Mouse (Mus musculus) olfactory bulb, adult 2 months (tissue): ENCODE data around the gene 9230112D13Rik. TPM values are rescaled to one million over a fixed set of nuclear protein-coding genes. Genes with fewer than 3 reads are reported as not detected.

Experiments
- H3K27ac ChIP-seq: fragments of 200-500 bp; 2 replicates; pipeline ENCODE4 v1.5.1; 2012; ENCODE audit warnings: low read depth, low read length; ENCODE audit not compliant: insufficient read depth
- H3K4me1 ChIP-seq: fragments of 200-500 bp; 2 replicates; pipeline ENCODE4 v1.6.1; 2012; ENCODE audit warnings: low read length; ENCODE audit not compliant: control insufficient read depth, insufficient read depth
- H3K4me3 ChIP-seq: fragments of 200-500 bp; 2 replicates; pipeline ENCODE4 v1.5.1; 2012; ENCODE audit warnings: mild to moderate bottlenecking, low read depth, low read length, moderate library complexity; ENCODE audit not compliant: insufficient read depth
- CTCF ChIP-seq: fragments of 200-500 bp; IDR thresholded peaks from 2 replicates; pipeline ENCODE4 v1.5.1; 2012; ENCODE audit warnings: low read depth, mild to moderate bottlenecking, low read length, moderate library complexity; ENCODE audit not compliant: insufficient read depth
- POLR2A ChIP-seq: fragments of 200-500 bp; IDR thresholded peaks from 2 replicates; pipeline ENCODE4 v1.6.1; 2012; ENCODE audit warnings: mild to moderate bottlenecking, low read depth, low read length, moderate library complexity; ENCODE audit not compliant: insufficient read depth
- WGBS: fragments of 180-500 bp; shearing (Covaris S2); methylation state at CpG from one replicate; pipeline ENCODE4 v1.1.7; 2018; 5-methylcytosine and 5-hydroxymethylcytosine counted together
- polyA plus RNA-seq: library from polyadenylated mRNA; stranded (reverse); fragments of >200 nt; gene quantifications from 2 replicates; pipeline ENCODE4 v1.2.4, GENCODE M21; 2012; ENCODE audit warnings: low replicate concordance; ENCODE audit not compliant: missing spikeins, insufficient read depth, insufficient read length

Gene 9230112D13Rik
- polyA plus RNA-seq, 1 experiment = not detected

DNA sequence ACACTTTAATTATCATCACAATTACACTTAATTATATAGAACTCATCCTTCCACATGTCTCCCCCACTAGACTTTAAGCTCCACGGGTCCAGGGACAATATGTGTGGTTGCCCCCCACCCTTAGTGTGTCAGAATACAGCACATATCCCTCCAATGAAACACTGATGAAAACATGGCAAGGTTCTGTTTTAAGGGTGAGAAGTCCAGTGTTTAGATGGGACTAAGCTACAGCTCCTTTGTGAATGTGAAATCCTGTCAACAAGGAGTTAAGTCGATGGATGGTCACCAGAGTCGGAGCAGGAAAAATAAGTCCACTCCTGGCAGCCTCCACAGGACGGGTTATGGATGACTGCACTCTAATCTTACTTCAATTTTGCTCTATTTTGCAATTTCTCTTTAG, 22.3 kb downstream of the 9230112D13Rik start:
- WGBS = 6% methylated on average over 4 of the region's 4 CpGs
- Histone ChIP-seq H3K4me3 (no peak overlapping the region), H3K4me1 (peaks cover 6% of the 10 kb centered on the region), H3K27ac (no peak overlapping the region)
- TF ChIP-seq CTCF (no peak), POLR2A (no peak)

GRCm38 (mm10) chr14:34499664-34500063, 22.9 kb downstream of the 9230112D13Rik start:
- H3K4me3 ChIP-seq = no peak overlapping the region
- H3K27ac ChIP-seq = no peak overlapping the region
- WGBS = 54% methylated on average over 4 of the region's 4 CpGs
- peaks cover 6% of the 10 kb centered on the region for H3K4me1 ChIP-seq
- no peak for TF ChIP-seq CTCF
- TF ChIP-seq POLR2A = no peak

GRCm38 (mm10) chr14:34497346-34497745, 25.3 kb downstream of the 9230112D13Rik start:
- WGBS = 52% methylated on average over 3 of the region's 3 CpGs
- Histone ChIP-seq H3K4me3 (no peak overlapping the region), H3K4me1 (peaks cover 7% of the 10 kb centered on the region), H3K27ac (no peak overlapping the region)
- no peak for TF ChIP-seq POLR2A
- no peak for TF ChIP-seq CTCF

GRCm38 (mm10) chr14:34493682-34494081, 28.9 kb downstream of the 9230112D13Rik start:
- Histone ChIP-seq H3K27ac (no peak overlapping the region), H3K4me1 (0 out of 2 replicates have a peak, but pooled peaks cover 2% of the 10 kb centered on the region), H3K4me3 (no peak overlapping the region)
- 94% methylated on average over 3 of the region's 3 CpGs for WGBS
- no peak for TF ChIP-seq CTCF
- no peak for TF ChIP-seq POLR2A

DNA sequence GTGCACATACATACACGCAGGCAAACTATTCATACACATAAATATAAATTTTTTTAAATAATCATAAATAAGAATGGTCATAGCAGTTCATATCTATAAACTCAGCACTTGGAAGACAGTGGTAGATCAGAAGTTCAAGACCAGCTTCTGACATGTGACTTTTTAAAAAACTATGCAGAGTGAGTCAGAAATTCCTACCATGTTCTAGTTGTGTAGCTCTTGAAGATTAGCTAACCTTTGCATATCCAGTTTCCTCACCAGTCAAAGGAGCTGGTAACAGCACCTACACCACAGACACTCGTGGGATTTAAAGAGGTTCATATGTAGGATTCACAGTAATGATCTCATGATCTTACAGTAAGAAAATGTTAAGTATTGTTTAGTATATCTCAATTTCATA, 29.9 kb downstream of the 9230112D13Rik start:
- H3K27ac ChIP-seq = no peak overlapping the region
- H3K4me1 ChIP-seq = 0 out of 2 replicates have a peak, but pooled peaks cover 2% of the 10 kb centered on the region
- H3K4me3 ChIP-seq = no peak overlapping the region
- TF ChIP-seq CTCF = no peak
- TF ChIP-seq POLR2A = no peak
- 85% methylated on average over 2 of the region's 2 CpGs for WGBS

GRCm38 (mm10) chr14:34490965-34491364, 31.6 kb downstream of the 9230112D13Rik start:
- Histone ChIP-seq H3K4me1 (peaks cover 4% of the 10 kb centered on the region; the same call in 1 of the 2 replicates), H3K4me3 (no peak overlapping the region), H3K27ac (no peak overlapping the region)
- TF ChIP-seq POLR2A = no peak
- TF ChIP-seq CTCF = no peak
- WGBS = 81% methylated on average over 1 of the region's 1 CpGs

- TF ChIP-seq CTCF = no peak
- WGBS = 66% methylated on average over 2 of the region's 2 CpGs
- peaks cover 4% of the 10 kb centered on the region; the same call in 1 of the 2 replicates for H3K4me1 ChIP-seq
- H3K27ac ChIP-seq = no peak overlapping the region
- H3K4me3 ChIP-seq = no peak overlapping the region
Observed at GRCm38 (mm10) chr14:34489928-34490327, 32.7 kb downstream of the 9230112D13Rik start.

- no peak overlapping the region for H3K27ac ChIP-seq
- H3K4me3 ChIP-seq = no peak overlapping the region
- 45% methylated on average over 8 of the region's 8 CpGs for WGBS
Observed at GRCm38 (mm10) chr14:34486169-34486568, 36.4 kb downstream of the 9230112D13Rik start.

GRCm38 (mm10) chr14:34483469-34484341, 38.9 kb downstream of the 9230112D13Rik start:
- Histone ChIP-seq H3K4me3 (no peak overlapping the region), H3K27ac (no peak overlapping the region), H3K4me1 (peaks cover 2% of the 10 kb centered on the region; the same call in 1 of the 2 replicates)
- TF ChIP-seq POLR2A (no peak), CTCF (no peak)
- WGBS = 49% methylated on average over 6 of the region's 6 CpGs

More at GRCm38 (mm10) chr14:34486169-34486568, 36.4 kb downstream of the 9230112D13Rik start:
- TF ChIP-seq POLR2A = no peak
- TF ChIP-seq CTCF = no peak
- peaks cover 2% of the 10 kb centered on the region; the same call in 1 of the 2 replicates for H3K4me1 ChIP-seq
